Mouse (Mus musculus) left cerebral cortex, adult 18-20 months (tissue): ENCODE measurements at regions not wholly inside any gene's neighbourhood (a gene's known extent, or its start where the extent isn't known, plus 50 kb on each side); places are given as distances from the start of the nearest gene placed in this dataset.

ENCODE experiments used
- DNase-seq, 2 experiments: peaks; one replicate each; pipeline ENCODE4 v3.0.0; 2021 to 2022; ENCODE audit warnings: low spot score in 2 of 2, mixed read lengths in 1 of 2

DNA sequence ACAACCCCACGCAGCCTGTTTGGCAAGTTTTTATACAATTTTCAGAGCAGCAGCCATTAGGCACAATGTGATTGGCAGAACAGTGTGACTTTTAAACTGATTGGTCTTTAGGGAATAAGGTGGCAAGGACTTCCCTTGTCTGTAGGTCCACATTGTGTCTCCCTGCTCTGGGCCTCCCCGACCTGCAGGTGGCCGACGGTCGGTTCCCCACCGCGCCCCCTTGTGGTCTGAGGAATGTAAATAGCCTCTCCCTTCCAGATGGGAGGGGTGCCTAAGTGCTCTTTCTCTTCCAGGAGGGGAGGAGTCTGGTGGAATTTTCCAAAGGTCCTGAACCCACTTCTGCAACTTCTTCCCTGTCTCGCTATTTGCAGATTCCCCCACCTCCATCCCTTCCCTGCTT is 52.5 kb upstream of the Prr5 start:
- DNase-seq, result peak; percentile 65 to 72

GRCm38 (mm10) chr15:84613536-84614527 is 55.6 kb upstream of the Prr5 start:
- peak; percentile 91 to 97 for DNase-seq

DNA sequence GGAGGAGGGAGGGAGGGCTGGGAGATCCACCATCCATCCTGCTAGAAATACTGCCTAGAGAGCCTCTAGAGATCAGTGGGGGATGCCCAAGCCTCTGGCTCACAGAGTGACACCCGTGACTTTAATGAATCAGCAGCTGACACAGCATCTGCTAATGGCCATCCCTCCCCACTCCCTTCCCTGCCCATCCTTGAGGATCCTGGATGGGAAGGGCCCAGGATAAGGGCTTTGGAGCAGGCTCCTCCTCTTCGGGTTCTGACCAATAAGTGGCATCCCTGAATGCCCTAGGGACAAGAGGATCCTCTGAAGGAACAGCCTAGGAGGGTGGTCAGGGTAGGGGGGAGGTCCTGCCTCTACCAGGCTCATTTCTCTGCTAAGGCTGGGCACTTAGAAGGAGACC is 55.3 kb upstream of the Rtl6 start:
- DNase-seq, result no peak

DNA sequence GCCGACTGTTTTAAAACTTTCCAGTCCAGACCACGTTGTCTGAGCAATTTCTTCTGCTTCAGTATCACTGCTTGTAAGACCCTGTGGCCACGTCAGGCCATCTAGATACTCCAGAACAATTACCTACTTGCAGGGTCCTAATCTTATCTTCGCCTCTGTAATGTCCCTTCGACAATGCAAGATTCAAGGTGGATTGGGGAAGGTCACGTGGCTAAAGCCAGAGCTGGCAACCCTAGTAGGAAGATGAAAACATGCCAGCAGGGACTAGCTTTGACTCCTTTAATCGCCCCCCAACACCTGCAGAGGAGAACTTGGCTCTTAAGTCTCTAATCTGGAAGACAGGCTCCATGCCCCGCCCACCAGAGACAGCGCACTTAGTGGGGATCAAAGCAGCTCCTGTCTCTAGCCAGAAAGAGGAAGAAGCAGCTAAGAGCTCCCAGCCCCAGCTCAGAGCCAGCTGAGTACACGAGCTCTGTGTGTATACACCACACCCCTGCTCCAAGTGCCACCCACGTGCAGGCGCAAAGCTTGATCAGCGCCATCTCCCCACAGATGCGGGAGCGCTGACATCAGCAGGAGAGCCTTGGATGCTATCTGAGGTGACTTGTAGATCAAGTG is 52.3 kb upstream of the Rtl6 start:
- DNase-seq, result peak; percentile 64 to 71

DNA sequence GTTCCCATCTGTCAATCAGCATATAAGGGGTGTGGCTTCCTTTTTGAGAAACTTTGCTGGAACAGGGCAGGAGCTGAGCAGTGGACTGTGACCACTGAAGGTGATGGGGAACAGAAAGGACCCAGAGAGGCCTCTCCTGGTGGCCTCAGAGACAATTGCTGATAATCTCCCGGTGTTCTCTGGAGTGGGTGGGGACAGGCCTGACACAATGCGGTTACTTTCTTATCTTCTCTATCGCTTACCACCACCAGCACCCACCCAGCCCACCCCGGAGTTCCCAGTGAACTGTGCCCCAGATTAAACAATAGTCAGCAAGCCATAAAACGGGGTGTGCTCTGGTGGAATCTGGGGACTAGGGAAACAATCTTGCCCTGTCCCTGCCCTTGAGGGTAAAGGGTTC is 51.4 kb upstream of the Rtl6 start:
- no peak for DNase-seq
